Mouse (Mus musculus) cerebral cortex, adult 2 months (tissue): Measurements from ENCODE around the gene Calcrl.

Experiments
- WGBS: fragments of 180-500 bp; shearing (Covaris S2); methylation state at CpG from one replicate; pipeline ENCODE4 v1.1.7; 2018; 5-methylcytosine and 5-hydroxymethylcytosine counted together

Gene Calcrl

GRCm38 (mm10) chr2:84425138-84425537 lies at the start of gene Calcrl:
Gene Calcrl, minus strand, starts transcription at chr2:84425411.
- 2% methylated on average over 10 of the region's 10 CpGs for WGBS

GRCm38 (mm10) chr2:84474651-84475050 lies 49.4 kb upstream of the Calcrl start:
- 57% methylated on average over 6 of the region's 6 CpGs for WGBS

- WGBS: 84% methylated on average over 14 of the region's 14 CpGs
These were observed 48.8 kb upstream of the Calcrl start for GRCm38 (mm10) chr2:84473941-84474530.

GRCm38 (mm10) chr2:84467391-84467790 lies 42.2 kb upstream of the Calcrl start:
- WGBS: 67% methylated on average over 4 of the region's 4 CpGs

- 58% methylated on average over 7 of the region's 7 CpGs for WGBS
These were observed 39.7 kb upstream of the Calcrl start for GRCm38 (mm10) chr2:84464956-84465355.

- 45% methylated on average over 3 of the region's 3 CpGs for WGBS
These were observed 37.2 kb upstream of the Calcrl start for GRCm38 (mm10) chr2:84462411-84462810.

GRCm38 (mm10) chr2:84459651-84460177 lies 34.5 kb upstream of the Calcrl start:
- WGBS: 61% methylated on average over 11 of the region's 11 CpGs

GRCm38 (mm10) chr2:84457221-84457620 lies 32.0 kb upstream of the Calcrl start:
- WGBS: 88% methylated on average over 6 of the region's 6 CpGs

GRCm38 (mm10) chr2:84455236-84455799 lies 30.1 kb upstream of the Calcrl start:
- WGBS: 3% methylated on average over 5 of the region's 5 CpGs

- 45% methylated on average over 10 of the region's 10 CpGs for WGBS
These were observed 29.5 kb upstream of the Calcrl start for GRCm38 (mm10) chr2:84454551-84455235.

- WGBS: 15% methylated on average over 5 of the region's 5 CpGs
These were observed 28.8 kb upstream of the Calcrl start for GRCm38 (mm10) chr2:84454051-84454450.

- 60% methylated on average over 1 of the region's 1 CpGs for WGBS
These were observed 20.3 kb upstream of the Calcrl start for GRCm38 (mm10) chr2:84445499-84445898.

- 43% methylated on average over 5 of the region's 5 CpGs for WGBS
These were observed 16.7 kb upstream of the Calcrl start for GRCm38 (mm10) chr2:84441940-84442339.

- 28% methylated on average over 11 of the region's 11 CpGs for WGBS
These were observed 4.5 kb upstream of the Calcrl start for GRCm38 (mm10) chr2:84429724-84430123.

GRCm38 (mm10) chr2:84428836-84429235 lies 3.6 kb upstream of the Calcrl start:
- 81% methylated on average over 3 of the region's 3 CpGs for WGBS

- WGBS: 87% methylated on average over 4 of the region's 4 CpGs
These were observed 1.3 kb upstream of the Calcrl start for GRCm38 (mm10) chr2:84426531-84426930.

- WGBS: 67% methylated on average over 4 of the region's 4 CpGs
These were observed 8.7 kb downstream of the Calcrl start for GRCm38 (mm10) chr2:84416501-84416900.

GRCm38 (mm10) chr2:84404834-84405233 lies 20.4 kb downstream of the Calcrl start:
- 88% methylated on average over 3 of the region's 3 CpGs for WGBS

- WGBS: 82% methylated on average over 3 of the region's 3 CpGs
These were observed 22.5 kb downstream of the Calcrl start for GRCm38 (mm10) chr2:84402713-84403112.

- 58% methylated on average over 4 of the region's 4 CpGs for WGBS
These were observed 28.7 kb downstream of the Calcrl start for GRCm38 (mm10) chr2:84396557-84396956.

GRCm38 (mm10) chr2:84393236-84393635 lies 32.0 kb downstream of the Calcrl start:
- WGBS: 95% methylated on average over 4 of the region's 4 CpGs

GRCm38 (mm10) chr2:84388537-84388936 lies 36.7 kb downstream of the Calcrl start:
- 94% methylated on average over 14 of the region's 14 CpGs for WGBS

- WGBS: 78% methylated on average over 7 of the region's 7 CpGs
These were observed 37.2 kb downstream of the Calcrl start for GRCm38 (mm10) chr2:84388023-84388416.
